ENCODE assay signal across 11 mouse cellular contexts in genomic region chr7:97647656-97648055, GRCm38 (mm10).
"Had no signal": no experiment of that assay in that cellular context is flagged by ENCODE, and none has a peak within 500 bp of the region (broad histone marks: within the 10 kb centered on the region; RNA-seq: fewer than 3 reads in every experiment).

No protein-coding gene starts in this region.

- H3K36me3 ChIP-seq: midbrain, embryonic 13.5 days; midbrain, embryonic 15.5 days; neural tube, embryonic 12.5 days had no signal

- H3K4me1 ChIP-seq: midbrain, embryonic 13.5 days; neural tube, embryonic 12.5 days had no signal

- DNase-seq: lung, adult 18-20 months; lung, embryonic 14.5 days; lung, postnatal 10 days; right cerebral cortex, postnatal 14 days; thymus, adult 18-20 months; thymus, postnatal 14 days; thymus, postnatal 36 days had no signal

- H3K9me3 ChIP-seq: megakaryocyte, embryonic 14.5 days; midbrain, embryonic 13.5 days; midbrain, embryonic 15.5 days; neural tube, embryonic 12.5 days had no signal

- H3K27me3 ChIP-seq: megakaryocyte, embryonic 14.5 days; midbrain, embryonic 13.5 days; midbrain, embryonic 15.5 days; neural tube, embryonic 12.5 days had no signal

- H3K4me3 ChIP-seq: megakaryocyte, embryonic 14.5 days; midbrain, embryonic 13.5 days; midbrain, embryonic 15.5 days; neural tube, embryonic 12.5 days had no signal
